In genomic region chr3:100963849-100964542, GRCm38 (mm10) we compare ENCODE assay signal across 9 mouse cellular contexts. TPM values are rescaled to one million over a fixed set of nuclear protein-coding genes. Genes with fewer than 3 reads are reported as not detected.
DNase-seq lines count a peak whose midpoint lies in the region; ATAC-seq and TF ChIP-seq lines count a peak whose summit lies in the region.
"Had no signal": no experiment of that assay in that cellular context is flagged by ENCODE, and none has a peak within 500 bp of the region (broad histone marks: within the 10 kb centered on the region; RNA-seq: fewer than 3 reads in every experiment).

No protein-coding gene starts in this region.

- H3K27ac ChIP-seq in heart, embryonic 10.5 days: no peak overlapping the region
- H3K27ac ChIP-seq in bone marrow, adult 2 months (ENCODE audit: control insufficient read depth, insufficient read depth, low read depth, low read length, poor library complexity): no peak overlapping the region
- no peak overlapping the region for H3K27ac ChIP-seq in neural tube, embryonic 11.5 days (ENCODE audit: low read depth, low read length)
- H3K27ac ChIP-seq: limb, embryonic 13.5 days had no signal

- peaks cover 8% of the 10 kb centered on the region for H3K4me1 ChIP-seq in heart, embryonic 10.5 days
- H3K4me1 ChIP-seq in bone marrow, adult 2 months (ENCODE audit: control insufficient read depth, insufficient read depth, low read length): no peaks in the 10 kb centered on the region
- H3K4me1 ChIP-seq in neural tube, embryonic 11.5 days (ENCODE audit: control insufficient read depth, insufficient read depth, low read length): no peaks in the 10 kb centered on the region

- H3K9me3 ChIP-seq in heart, embryonic 10.5 days: no peaks in the 10 kb centered on the region
- no peaks in the 10 kb centered on the region for H3K9me3 ChIP-seq in neural tube, embryonic 11.5 days (ENCODE audit: control insufficient read depth, low read length)
- H3K9me3 ChIP-seq: limb, embryonic 13.5 days had no signal

- H3K4me3 ChIP-seq in heart, embryonic 10.5 days: no peak overlapping the region
- H3K4me3 ChIP-seq in bone marrow, adult 2 months (replicated peaks; ENCODE audit: control insufficient read depth, low read depth, low read length): no peak overlapping the region
- H3K4me3 ChIP-seq in neural tube, embryonic 11.5 days (ENCODE audit: low read depth, low read length): no peak overlapping the region
- H3K4me3 ChIP-seq: limb, embryonic 13.5 days had no signal

- TF ChIP-seq CTCF in bone marrow, adult 2 months (IDR thresholded peaks at IDR 0.05; ENCODE audit: control insufficient read depth, insufficient read depth, low read length): 0 out of 2 replicates have a peak, but pooled peaks have one; percentile 5

- H3K36me3 ChIP-seq in heart, embryonic 10.5 days: peaks cover 66% of the 10 kb centered on the region
- peaks cover 2% of the 10 kb centered on the region for H3K36me3 ChIP-seq in neural tube, embryonic 11.5 days (ENCODE audit: control insufficient read depth, insufficient read depth, low read length)

- H3K27me3 ChIP-seq in heart, embryonic 10.5 days (ENCODE audit: insufficient read depth, poor library complexity, severe bottlenecking): no peaks in the 10 kb centered on the region
- H3K27me3 ChIP-seq in neural tube, embryonic 11.5 days (ENCODE audit: control insufficient read depth, insufficient read depth, low read length): no peaks in the 10 kb centered on the region
- H3K27me3 ChIP-seq: limb, embryonic 13.5 days had no signal

- no peak overlapping the region for H3K4me2 ChIP-seq in neural tube, embryonic 11.5 days (ENCODE audit: low read depth)
- H3K4me2 ChIP-seq: limb, embryonic 13.5 days had no signal

- TF ChIP-seq POLR2A in bone marrow, adult 2 months (IDR thresholded peaks at IDR 0.05; ENCODE audit: borderline replicate concordance, control insufficient read depth, low read depth, low read length): no peak

- no peak for ATAC-seq in neural tube, embryonic 11.5 days (ENCODE audit: insufficient read depth, low FRiP score, low TSS enrichment)
- ATAC-seq in granulocyte monocyte progenitor cell, adult 5-6 weeks (replicated peaks; ENCODE audit: poor library complexity, severe bottlenecking): no peak; the same call in 1 of the 2 replicates

- no peak overlapping the region for H3K9ac ChIP-seq in neural tube, embryonic 11.5 days (ENCODE audit: low read length)
- H3K9ac ChIP-seq: limb, embryonic 13.5 days had no signal

- peak; percentile 23 for DNase-seq in heart, adult 8-10 months (ENCODE audit: low spot score)
- no peak for DNase-seq in heart, embryonic 10.5 days (ENCODE audit: low spot score)
- DNase-seq in CD4-positive, CD25-positive, alpha-beta regulatory T cell, adult 2 months (ENCODE audit: low read depth, low spot score): peak; percentile 63
- DNase-seq in frontal cortex, postnatal 14 days (ENCODE audit: low spot score in 2 of 2): peak; percentile 28 to 55
- DNase-seq in layer of hippocampus, postnatal 36 days: peak; percentile 46 to 53
- DNase-seq in neural tube, embryonic 11.5 days (ENCODE audit: low spot score): peak; percentile 41

- WGBS in heart, embryonic 10.5 days: 85% methylated on average over 14 of the region's 14 CpGs
- WGBS in bone marrow, adult 2 months: 85% methylated on average over 14 of the region's 14 CpGs
- WGBS in neural tube, embryonic 11.5 days: 83% methylated on average over 14 of the region's 14 CpGs

RNA-seq across cellular contexts. Expression of gene Ttf2, which starts 5.5 kb away (rescaled TPM):
- 1 to 10 TPM; 2.1 to 2.8 (median 2.5) TPM for total RNA-seq in heart, adult 8-10 months (2022)
- polyA plus RNA-seq in heart, embryonic 10.5 days (2016; fragmentation: Nextera tagmentation; extraction: Ambion mirVana): 18.0 and 18.1 TPM in 2 replicates
- 10.1 and 14.0 TPM in 2 replicates for polyA plus RNA-seq in bone marrow, adult 2 months (2011; ENCODE audit: insufficient read depth, insufficient read length, low replicate concordance, missing spikeins)
- 1 to 10 TPM; 1.1 to 1.3 TPM for total RNA-seq in layer of hippocampus, postnatal 36 days (2021)
- polyA plus RNA-seq in neural tube, embryonic 11.5 days (2014; fragmentation: Nextera tagmentation; extraction: Ambion mirVana): 24.7 and 25.4 TPM in 2 replicates
- total RNA-seq in granulocyte monocyte progenitor cell, adult 5-6 weeks (2014; fragmentation: Nextera tagmentation): 21.3 and 23.5 TPM in 2 replicates
- 29.0 and 29.2 TPM in 2 replicates for total RNA-seq in granulocyte monocyte progenitor cell, adult 5-6 weeks (2017)

RNA-seq across cellular contexts. Expression of gene Trim45, which starts 42.0 kb away (rescaled TPM):
- 10 to 100 TPM; 10.1 to 13.1 (median 10.8) TPM for total RNA-seq in heart, adult 8-10 months (2022)
- polyA plus RNA-seq in heart, embryonic 10.5 days (2016; fragmentation: Nextera tagmentation; extraction: Ambion mirVana): 5.1 and 5.6 TPM in 2 replicates
- polyA plus RNA-seq in bone marrow, adult 2 months (2011; ENCODE audit: insufficient read depth, insufficient read length, low replicate concordance, missing spikeins): 0.45 and 1.9 TPM in 2 replicates
- total RNA-seq in layer of hippocampus, postnatal 36 days (2021): 1 to 10 TPM; 8.1 to 8.8 TPM
- polyA plus RNA-seq in neural tube, embryonic 11.5 days (2014; fragmentation: Nextera tagmentation; extraction: Ambion mirVana): 5.0 TPM in 2 replicates
- total RNA-seq in granulocyte monocyte progenitor cell, adult 5-6 weeks (2014; fragmentation: Nextera tagmentation): 14.6 and 15.7 TPM in 2 replicates
- 26.2 and 29.3 TPM in 2 replicates for total RNA-seq in granulocyte monocyte progenitor cell, adult 5-6 weeks (2017)

Comparison
In these comparisons a context has a peak if more than half of its experiments do, and no peak if none do; other contexts are left out.
1. RNA of gene Ttf2, which starts 5.5 kb away (total RNA-seq): 21.3 to 29.2 TPM in granulocyte monocyte progenitor cell, adult 5-6 weeks; 2.1 to 2.8 TPM in heart, adult 8-10 months and 1.1 to 1.3 TPM in layer of hippocampus, postnatal 36 days; every median in the first group is over 4 times any median in the second.